Mouse (Mus musculus): Measurements from ENCODE around the gene Tmem106b. TPM values are rescaled to one million over a fixed set of nuclear protein-coding genes. Genes with fewer than 3 reads are reported as not detected.
A peak's percentile ranks its signal among the peaks of the same experiment; 100 is the strongest.

Tmem106b gene
- polyA plus RNA-seq (2014; fragmentation: Nextera tagmentation; extraction: Ambion mirVana): 49.4 and 53.3 TPM in 2 replicates

DNA sequence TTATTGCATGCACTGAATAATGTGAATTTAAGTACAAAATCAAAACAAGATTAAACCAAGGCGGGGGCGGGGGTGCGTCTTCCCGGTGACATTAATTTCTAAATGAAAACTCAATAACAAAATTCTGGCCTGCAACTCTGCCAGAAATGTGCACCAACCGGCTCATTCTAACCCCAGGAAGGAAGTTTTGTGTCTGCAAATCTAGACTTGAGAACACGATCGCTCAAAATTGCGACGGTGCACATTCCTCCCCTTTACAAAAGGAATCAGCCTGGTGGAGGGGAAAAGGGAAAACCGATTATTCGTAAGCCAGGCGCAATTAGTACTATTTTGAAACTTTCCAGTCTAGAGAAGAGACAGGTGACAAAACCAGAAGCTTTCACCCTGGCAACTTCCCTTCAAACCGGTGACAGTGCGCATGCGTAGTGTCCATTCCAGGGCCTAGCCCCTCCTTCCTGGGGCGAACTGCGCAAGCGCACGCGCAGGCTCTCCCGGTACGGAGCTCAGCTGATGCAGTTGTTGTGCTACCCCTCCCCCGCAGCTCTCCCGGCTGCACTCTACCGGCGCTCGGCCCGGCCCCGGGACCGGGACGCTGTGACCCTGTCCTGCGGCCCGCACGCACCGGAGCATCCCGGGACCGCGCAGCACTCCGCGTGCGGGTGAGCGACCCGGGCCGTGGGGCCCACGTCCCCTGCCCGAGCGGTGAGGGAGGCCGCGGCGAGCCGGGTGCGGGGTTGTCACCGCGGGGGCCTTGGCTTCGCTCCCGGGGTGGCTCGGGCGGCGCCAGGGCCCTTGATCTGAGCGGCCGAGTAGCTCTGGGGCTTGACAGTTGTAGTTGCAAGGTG, at the start of gene Tmem106b:
Tmem106b (plus strand) TSS at position 458 of the 845 bp plus-strand sequence.
- H3K9me3 ChIP-seq (ENCODE audit: control insufficient read depth, low read length): no peaks in the 10 kb centered on the region
- peaks cover 5% of the 10 kb centered on the region for H3K36me3 ChIP-seq (ENCODE audit: control insufficient read depth, insufficient read depth, low read length)
- peak within 1 kb of the TSS; percentile 73; the same call in 1 of the 2 replicates for H3K27ac ChIP-seq (ENCODE audit: low read depth, low read length)
- ATAC-seq (ENCODE audit: low read depth): peak; percentile 100
- peak within 1 kb of the TSS; percentile 74 for H3K4me2 ChIP-seq (ENCODE audit: low read depth, low read length)
- WGBS: 4% methylated on average over 59 of the region's 61 CpGs
- H3K4me3 ChIP-seq (ENCODE audit: low read depth, low read length): peak within 1 kb of the TSS; percentile 95
- peak within 1 kb of the TSS; percentile 97 for H3K9ac ChIP-seq (replicated peaks; ENCODE audit: low read depth, low read length)
- no peaks in the 10 kb centered on the region for H3K27me3 ChIP-seq (ENCODE audit: control insufficient read depth, insufficient read depth, low read length)
- peaks cover 8% of the 10 kb centered on the region; the same call in 1 of the 2 replicates for H3K4me1 ChIP-seq (ENCODE audit: control insufficient read depth, insufficient read depth, low read length)

DNA sequence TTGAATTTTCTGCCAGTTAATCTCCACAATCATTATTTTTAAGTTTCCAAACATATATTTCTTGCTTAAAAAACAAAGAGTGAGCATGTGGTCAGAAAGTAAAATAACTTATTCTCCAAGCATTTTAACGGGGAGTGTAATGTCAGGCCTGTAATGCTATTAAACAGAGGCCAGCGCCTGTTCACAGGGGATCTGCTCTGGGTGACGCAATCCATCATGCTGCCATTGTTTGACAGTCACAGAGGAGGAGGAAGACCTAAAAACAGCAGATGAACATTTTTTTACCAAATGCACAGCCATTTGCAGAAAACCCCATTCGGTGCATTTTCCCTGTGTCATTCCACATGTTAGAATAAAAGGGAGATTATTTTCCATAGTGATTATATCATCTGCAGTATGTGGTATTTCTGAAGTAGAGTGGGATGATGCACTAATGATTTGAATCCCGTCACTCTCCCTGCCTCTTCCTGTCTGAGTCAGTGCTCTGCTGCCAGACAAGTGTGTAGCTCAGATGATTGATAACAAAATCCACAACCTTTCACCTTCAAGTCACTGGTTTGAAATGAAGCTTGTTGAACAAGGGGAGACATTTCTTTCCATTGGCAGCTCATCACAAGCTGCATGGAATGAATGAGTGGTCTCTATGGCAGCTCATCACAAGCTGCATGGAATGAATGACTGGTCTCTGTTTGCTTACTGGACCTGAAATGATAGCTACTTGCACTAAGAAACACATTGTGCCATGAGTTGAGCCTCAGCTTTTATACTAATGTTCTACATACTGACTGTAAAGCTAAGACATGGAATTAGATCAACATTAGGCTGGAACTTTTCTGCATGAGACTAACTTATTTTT, 48.1 kb upstream of the Tmem106b start:
- H3K4me3 ChIP-seq (ENCODE audit: low read depth, low read length): no peak overlapping the region
- WGBS: 20% methylated on average over 5 of the region's 5 CpGs
- no peaks in the 10 kb centered on the region for H3K9me3 ChIP-seq (ENCODE audit: control insufficient read depth, low read length)
- no peak overlapping the region for H3K27ac ChIP-seq (ENCODE audit: low read depth, low read length)
- no peak overlapping the region for H3K4me2 ChIP-seq (ENCODE audit: low read depth, low read length)
- H3K9ac ChIP-seq (replicated peaks; ENCODE audit: low read depth, low read length): no peak overlapping the region
- no peaks in the 10 kb centered on the region for H3K36me3 ChIP-seq (ENCODE audit: control insufficient read depth, insufficient read depth, low read length)
- H3K4me1 ChIP-seq (ENCODE audit: control insufficient read depth, insufficient read depth, low read length): no peaks in the 10 kb centered on the region
- H3K27me3 ChIP-seq (ENCODE audit: control insufficient read depth, insufficient read depth, low read length): no peaks in the 10 kb centered on the region
- no peak for ATAC-seq (ENCODE audit: low read depth)

DNA sequence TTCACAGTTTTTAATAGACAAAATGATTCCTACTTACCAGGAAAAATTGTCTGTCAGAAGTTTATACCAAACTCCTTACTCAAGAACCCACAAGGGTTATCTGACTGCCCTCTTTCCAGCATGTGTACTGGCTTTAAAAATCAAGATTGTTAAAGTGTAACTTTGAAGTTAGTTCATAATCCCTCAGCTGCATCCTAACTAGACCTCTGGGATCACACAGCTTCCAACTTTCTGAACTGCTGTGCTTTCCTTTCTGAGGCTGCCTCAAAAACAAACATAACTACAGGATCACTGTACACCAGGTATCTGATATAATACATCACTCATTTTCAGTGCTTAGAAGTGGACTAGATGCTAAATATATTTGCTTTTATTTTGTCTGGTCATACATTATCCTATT, 39.0 kb upstream of the Tmem106b start:
- Histone ChIP-seq H3K27ac (ENCODE audit: low read depth, low read length) (no peak overlapping the region), H3K9me3 (ENCODE audit: control insufficient read depth, low read length) (no peaks in the 10 kb centered on the region), H3K27me3 (ENCODE audit: control insufficient read depth, insufficient read depth, low read length) (no peaks in the 10 kb centered on the region), H3K4me3 (ENCODE audit: low read depth, low read length) (no peak overlapping the region), H3K4me2 (ENCODE audit: low read depth, low read length) (no peak overlapping the region), H3K9ac (replicated peaks; ENCODE audit: low read depth, low read length) (no peak overlapping the region), H3K4me1 (ENCODE audit: control insufficient read depth, insufficient read depth, low read length) (no peaks in the 10 kb centered on the region), H3K36me3 (ENCODE audit: control insufficient read depth, insufficient read depth, low read length) (no peaks in the 10 kb centered on the region)
- ATAC-seq (ENCODE audit: low read depth): no peak

DNA sequence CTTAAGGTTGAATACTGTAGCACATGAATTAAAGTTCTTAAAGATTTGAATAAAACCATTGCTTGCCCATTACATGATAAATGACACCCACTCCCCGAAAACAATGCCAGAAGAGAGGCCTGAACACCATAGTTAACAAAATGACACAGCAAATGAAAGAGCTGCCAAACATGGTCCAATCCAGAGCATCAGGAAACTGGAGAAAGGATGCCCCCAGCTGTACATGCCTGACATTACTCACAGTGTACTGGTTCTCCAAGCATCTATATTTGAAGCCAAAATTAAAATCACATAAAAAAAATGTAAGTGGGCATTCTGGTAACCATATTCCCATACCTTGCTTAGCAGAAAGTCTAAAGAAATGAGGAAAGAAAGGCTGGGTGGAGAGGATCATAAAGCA, 38.6 kb upstream of the Tmem106b start:
- WGBS: 43% methylated on average over 1 of the region's 1 CpGs
- H3K9ac ChIP-seq (replicated peaks; ENCODE audit: low read depth, low read length): no peak overlapping the region
- no peaks in the 10 kb centered on the region for H3K9me3 ChIP-seq (ENCODE audit: control insufficient read depth, low read length)
- no peak overlapping the region for H3K4me2 ChIP-seq (ENCODE audit: low read depth, low read length)
- no peaks in the 10 kb centered on the region for H3K27me3 ChIP-seq (ENCODE audit: control insufficient read depth, insufficient read depth, low read length)
- H3K36me3 ChIP-seq (ENCODE audit: control insufficient read depth, insufficient read depth, low read length): no peaks in the 10 kb centered on the region
- H3K4me3 ChIP-seq (ENCODE audit: low read depth, low read length): no peak overlapping the region
- peak; percentile 74 for ATAC-seq (ENCODE audit: low read depth)
- no peak overlapping the region for H3K27ac ChIP-seq (ENCODE audit: low read depth, low read length)
- H3K4me1 ChIP-seq (ENCODE audit: control insufficient read depth, insufficient read depth, low read length): no peaks in the 10 kb centered on the region

DNA sequence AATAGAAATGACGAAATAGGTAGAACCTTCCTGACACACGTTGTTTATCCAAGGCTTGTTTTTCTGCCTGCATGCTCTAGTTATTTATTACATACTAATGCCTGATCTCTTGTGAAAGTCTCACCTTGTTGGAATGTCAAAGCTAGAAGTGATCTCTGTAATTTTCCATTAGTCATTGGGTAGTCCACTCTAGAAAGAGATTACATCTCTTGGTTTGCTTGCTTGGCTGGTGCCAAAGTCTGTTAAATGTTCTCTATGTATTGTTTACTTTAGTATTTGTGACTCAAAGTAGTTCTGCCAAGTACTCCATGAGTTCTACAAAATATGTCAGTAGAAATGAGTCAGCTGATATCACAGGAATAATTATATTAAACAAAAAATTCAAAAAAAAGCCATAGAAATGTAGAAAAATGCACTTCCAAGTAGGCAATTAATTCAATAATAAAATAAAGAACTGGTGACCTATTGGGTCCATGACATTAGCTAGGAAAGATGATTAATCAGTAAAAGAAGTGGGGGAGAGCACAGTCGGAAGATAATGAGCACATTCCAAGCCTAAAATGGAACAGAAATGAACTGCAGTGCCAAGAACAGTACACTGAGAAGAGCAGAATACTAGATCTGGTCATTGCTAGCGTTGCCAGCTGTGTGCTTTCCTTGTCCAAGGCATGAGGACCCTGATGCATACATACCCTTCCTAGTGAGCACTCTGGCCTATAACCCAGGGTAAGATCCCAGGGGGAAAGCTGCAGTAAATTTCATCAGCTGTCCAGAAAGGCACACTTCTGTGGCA, 17.0 kb upstream of the Tmem106b start:
- H3K4me3 ChIP-seq (ENCODE audit: low read depth, low read length): no peak overlapping the region
- ATAC-seq (ENCODE audit: low read depth): no peak
- no peak overlapping the region for H3K27ac ChIP-seq (ENCODE audit: low read depth, low read length)
- no peak overlapping the region for H3K4me2 ChIP-seq (ENCODE audit: low read depth, low read length)
- no peaks in the 10 kb centered on the region for H3K9me3 ChIP-seq (ENCODE audit: control insufficient read depth, low read length)
- WGBS: 87% methylated on average over 4 of the region's 4 CpGs
- H3K36me3 ChIP-seq (ENCODE audit: control insufficient read depth, insufficient read depth, low read length): no peaks in the 10 kb centered on the region
- H3K4me1 ChIP-seq (ENCODE audit: control insufficient read depth, insufficient read depth, low read length): no peaks in the 10 kb centered on the region
- H3K9ac ChIP-seq (replicated peaks; ENCODE audit: low read depth, low read length): no peak overlapping the region
- no peaks in the 10 kb centered on the region for H3K27me3 ChIP-seq (ENCODE audit: control insufficient read depth, insufficient read depth, low read length)

DNA sequence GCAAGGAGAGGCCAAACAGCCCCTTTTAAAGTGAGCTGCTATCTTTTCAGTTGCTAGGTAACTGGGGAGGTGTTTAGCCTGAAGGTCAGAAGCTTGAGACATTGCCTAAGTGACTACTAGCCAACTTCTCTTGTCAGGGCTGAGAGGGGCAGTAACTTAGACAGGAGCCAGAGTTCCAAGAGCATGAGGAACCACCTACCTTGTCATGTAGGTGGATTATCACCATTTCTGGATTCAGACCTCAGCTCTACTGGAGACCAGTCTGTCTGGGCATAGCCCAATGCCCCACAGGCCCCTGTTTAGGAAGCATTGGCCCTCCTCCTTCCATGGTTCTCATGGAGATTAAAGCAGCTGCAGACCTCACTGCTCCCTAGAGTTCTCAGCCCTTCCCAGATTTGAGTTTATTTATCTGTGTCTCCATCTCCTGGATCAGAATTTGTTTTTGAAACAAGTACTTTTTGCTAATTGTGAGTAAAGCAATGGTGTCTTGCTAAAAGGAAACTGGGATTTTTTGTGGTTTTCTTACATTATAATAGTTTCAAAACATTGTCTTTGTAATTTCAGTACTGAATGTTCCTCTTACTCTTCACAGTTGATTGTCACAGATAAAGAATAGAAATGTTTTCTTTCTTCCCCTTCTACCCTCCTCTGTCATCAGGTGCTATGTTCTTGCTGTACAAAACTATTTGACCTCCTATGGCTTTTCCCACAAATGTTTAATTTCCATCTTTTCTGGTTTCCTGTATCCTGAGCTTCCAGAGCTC, 8.1 kb upstream of the Tmem106b start:
- H3K4me1 ChIP-seq (ENCODE audit: control insufficient read depth, insufficient read depth, low read length): no peaks in the 10 kb centered on the region
- H3K27me3 ChIP-seq (ENCODE audit: control insufficient read depth, insufficient read depth, low read length): no peaks in the 10 kb centered on the region
- no peaks in the 10 kb centered on the region for H3K9me3 ChIP-seq (ENCODE audit: control insufficient read depth, low read length)
- no peak overlapping the region for H3K4me3 ChIP-seq (ENCODE audit: low read depth, low read length)
- no peak overlapping the region for H3K4me2 ChIP-seq (ENCODE audit: low read depth, low read length)
- no peak overlapping the region for H3K27ac ChIP-seq (ENCODE audit: low read depth, low read length)
- ATAC-seq (ENCODE audit: low read depth): no peak
- no peaks in the 10 kb centered on the region for H3K36me3 ChIP-seq (ENCODE audit: control insufficient read depth, insufficient read depth, low read length)
- no peak overlapping the region for H3K9ac ChIP-seq (replicated peaks; ENCODE audit: low read depth, low read length)

DNA sequence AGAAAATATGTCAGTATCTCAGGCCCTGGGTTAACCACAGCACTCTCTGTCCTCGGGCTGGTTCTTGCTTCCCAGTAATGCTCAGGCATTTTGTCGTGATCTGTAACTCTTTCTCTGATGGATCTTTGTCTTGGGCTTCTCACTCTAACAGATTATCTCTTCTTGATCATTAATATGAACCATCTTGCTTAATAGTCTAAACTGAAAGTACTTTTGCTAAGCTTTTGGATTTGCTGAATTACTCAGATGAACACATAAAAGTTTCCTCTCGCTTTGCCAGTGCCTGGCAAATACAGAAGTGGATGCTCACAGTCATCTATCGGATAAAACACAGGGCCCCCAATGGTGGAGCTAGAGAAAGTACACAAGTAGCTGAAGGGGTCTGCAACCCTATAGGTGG, 7.5 kb upstream of the Tmem106b start:
- ATAC-seq (ENCODE audit: low read depth): no peak
- Histone ChIP-seq H3K9me3 (ENCODE audit: control insufficient read depth, low read length) (no peaks in the 10 kb centered on the region), H3K27ac (ENCODE audit: low read depth, low read length) (no peak overlapping the region), H3K4me1 (ENCODE audit: control insufficient read depth, insufficient read depth, low read length) (no peaks in the 10 kb centered on the region), H3K9ac (replicated peaks; ENCODE audit: low read depth, low read length) (no peak overlapping the region), H3K4me2 (ENCODE audit: low read depth, low read length) (no peak overlapping the region), H3K4me3 (ENCODE audit: low read depth, low read length) (no peak overlapping the region), H3K27me3 (ENCODE audit: control insufficient read depth, insufficient read depth, low read length) (no peaks in the 10 kb centered on the region), H3K36me3 (ENCODE audit: control insufficient read depth, insufficient read depth, low read length) (no peaks in the 10 kb centered on the region)
- WGBS: 93% methylated on average over 4 of the region's 4 CpGs

DNA sequence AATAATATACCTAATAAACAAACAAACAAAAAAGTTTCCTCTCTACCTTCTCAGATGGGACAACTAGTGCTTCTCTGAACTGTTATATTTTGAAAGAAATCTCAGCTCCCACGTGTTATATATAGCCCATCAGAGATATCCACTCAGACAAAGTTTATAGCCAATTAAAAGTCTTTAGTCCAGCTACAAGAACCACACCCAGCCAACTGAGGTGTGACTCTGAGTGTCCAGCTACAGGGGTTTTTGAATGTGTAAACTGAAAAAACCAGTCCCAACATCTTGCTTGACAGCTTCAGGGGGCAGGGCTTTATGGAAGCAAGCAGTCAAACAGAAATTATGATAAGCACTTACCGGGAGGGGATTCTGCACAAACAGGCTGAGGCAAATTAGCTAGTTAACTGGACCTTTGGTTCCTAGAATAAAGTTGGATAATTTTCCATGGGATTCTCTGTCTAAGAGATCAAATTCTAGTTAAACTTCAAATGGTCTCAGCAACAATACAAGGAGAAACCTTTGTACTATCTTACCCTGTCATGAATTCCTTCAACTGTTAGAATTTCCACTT, 6.8 kb upstream of the Tmem106b start:
- H3K9me3 ChIP-seq (ENCODE audit: control insufficient read depth, low read length): no peaks in the 10 kb centered on the region
- H3K27me3 ChIP-seq (ENCODE audit: control insufficient read depth, insufficient read depth, low read length): no peaks in the 10 kb centered on the region
- no peaks in the 10 kb centered on the region for H3K36me3 ChIP-seq (ENCODE audit: control insufficient read depth, insufficient read depth, low read length)
- 84% methylated on average over 2 of the region's 2 CpGs for WGBS
- ATAC-seq (ENCODE audit: low read depth): no peak
- no peaks in the 10 kb centered on the region for H3K4me1 ChIP-seq (ENCODE audit: control insufficient read depth, insufficient read depth, low read length)
- no peak overlapping the region for H3K4me2 ChIP-seq (ENCODE audit: low read depth, low read length)
- no peak overlapping the region for H3K27ac ChIP-seq (ENCODE audit: low read depth, low read length)
- H3K4me3 ChIP-seq (ENCODE audit: low read depth, low read length): no peak overlapping the region
- no peak overlapping the region for H3K9ac ChIP-seq (replicated peaks; ENCODE audit: low read depth, low read length)
